Comparison of ENCODE assay signal across 27 mouse cellular contexts in genomic region chr4:33745180-33745579, GRCm38 (mm10).
"Had no signal": no experiment of that assay in that cellular context is flagged by ENCODE, and none has a peak within 500 bp of the region (broad histone marks: within the 10 kb centered on the region; RNA-seq: fewer than 3 reads in every experiment).

No protein-coding gene starts in this region.

- H3K4me1 ChIP-seq: heart, embryonic 10.5 days; heart, embryonic 12.5 days; hindbrain, embryonic 10.5 days; hindbrain, embryonic 12.5 days; intestine, embryonic 15.5 days; kidney, embryonic 15.5 days; limb, embryonic 13.5 days; limb, embryonic 15.5 days; liver, embryonic 12.5 days had no signal

- H3K36me3 ChIP-seq: heart, embryonic 10.5 days; heart, embryonic 12.5 days; hindbrain, embryonic 10.5 days; hindbrain, embryonic 12.5 days; intestine, embryonic 15.5 days; kidney, embryonic 15.5 days; limb, embryonic 13.5 days; limb, embryonic 15.5 days; liver, embryonic 12.5 days had no signal

- H3K9ac ChIP-seq: heart, embryonic 12.5 days; hindbrain, embryonic 12.5 days; hindbrain, embryonic 14.5 days; intestine, embryonic 15.5 days; kidney, embryonic 15.5 days; limb, embryonic 13.5 days; limb, embryonic 15.5 days; liver, embryonic 12.5 days; liver, embryonic 14.5 days had no signal

- H3K9me3 ChIP-seq: heart, embryonic 10.5 days; heart, embryonic 12.5 days; hindbrain, embryonic 10.5 days; hindbrain, embryonic 12.5 days; intestine, embryonic 15.5 days; kidney, embryonic 15.5 days; limb, embryonic 13.5 days; limb, embryonic 15.5 days; liver, embryonic 12.5 days had no signal

- H3K4me3 ChIP-seq: heart, embryonic 10.5 days; heart, embryonic 12.5 days; hindbrain, embryonic 10.5 days; hindbrain, embryonic 12.5 days; intestine, embryonic 15.5 days; kidney, embryonic 15.5 days; layer of hippocampus, adult 2 months; limb, embryonic 13.5 days; limb, embryonic 15.5 days; liver, embryonic 12.5 days had no signal

- ATAC-seq: hindbrain, embryonic 16.5 days; inflammation-experienced regulatory T-cells, adult 6 months; intestine, embryonic 15.5 days; liver, embryonic 12.5 days had no signal

- H3K27me3 ChIP-seq: heart, embryonic 12.5 days; hindbrain, embryonic 12.5 days; intestine, embryonic 15.5 days; kidney, embryonic 15.5 days; limb, embryonic 13.5 days; limb, embryonic 15.5 days; liver, embryonic 12.5 days had no signal

- H3K27ac ChIP-seq: heart, embryonic 10.5 days; hindbrain, embryonic 10.5 days; hindbrain, embryonic 12.5 days; hindbrain, embryonic 14.5 days; intestine, embryonic 15.5 days; kidney, embryonic 15.5 days; kidney, postnatal 0 days; layer of hippocampus, adult 2 months; limb, embryonic 13.5 days; limb, embryonic 15.5 days; liver, embryonic 12.5 days; liver, embryonic 14.5 days had no signal

- DNase-seq: gastrocnemius, postnatal 14 days; gastrocnemius, postnatal 36 days; heart, adult 18-20 months; heart, postnatal 10 days; heart, postnatal 4 days; kidney, adult 11 months; kidney, adult 2 months; kidney, adult 9 months; kidney, postnatal 14 days; kidney, postnatal 4 days; layer of hippocampus, postnatal 36 days; left cerebral cortex, postnatal 4 days had no signal
